In the genomic region with DNA sequence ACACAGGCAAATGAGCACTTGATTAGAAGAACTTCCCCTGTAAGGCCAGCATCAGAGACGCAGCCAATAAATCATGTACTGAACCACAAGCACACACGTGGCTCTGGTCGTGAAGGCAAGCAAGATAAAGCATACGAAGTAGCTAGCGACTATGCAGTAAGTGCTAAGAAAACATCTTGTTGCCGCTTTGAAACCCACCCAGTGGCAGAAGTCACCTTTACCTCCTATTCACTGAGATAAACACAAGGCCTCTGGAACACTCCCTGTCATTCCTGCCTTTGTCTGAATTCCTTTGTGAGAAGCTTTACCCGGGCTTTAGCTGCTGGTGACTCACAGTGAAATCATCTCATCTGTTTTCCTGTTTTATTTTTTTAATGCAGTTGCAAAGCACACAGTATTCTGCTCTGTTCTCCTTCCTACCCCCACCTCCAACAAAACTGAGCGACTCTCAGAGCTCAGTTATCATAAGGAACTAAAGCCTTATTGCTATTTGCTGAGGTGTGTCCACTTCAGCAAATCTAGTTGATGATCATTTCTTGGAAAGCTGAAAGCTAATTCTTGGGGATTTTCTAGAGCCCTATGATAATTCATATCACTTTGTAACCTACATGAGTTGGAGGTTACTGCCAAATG, we compare ENCODE assay signal across 8 mouse cellular contexts. TPM values are rescaled to one million over a fixed set of nuclear protein-coding genes. Genes with fewer than 3 reads are reported as not detected.
DNase-seq lines count a peak whose midpoint lies in the region; ATAC-seq and TF ChIP-seq lines count a peak whose summit lies in the region.

No protein-coding gene starts in this region.

- DNase-seq in layer of hippocampus, adult 2 months (ENCODE audit: low spot score in 2 of 2), result peak in 1 of 2 experiments; percentile 21
- DNase-seq in layer of hippocampus, postnatal 14 days (ENCODE audit: low spot score in 2 of 2), result no peak
- DNase-seq in adrenal gland, adult 8-10 months, result peak; percentile 11
- no peak for DNase-seq in thymus, postnatal 25 days
- DNase-seq in cerebellum, postnatal 25 days, result no peak
- DNase-seq in frontal cortex, postnatal 25 days (ENCODE audit: low spot score in 2 of 2), result no peak

- WGBS in hindbrain, embryonic 12.5 days, result 25% methylated on average over 8 of the region's 8 CpGs
- WGBS in neural tube, embryonic 14.5 days, result 13% methylated on average over 8 of the region's 8 CpGs

- no peaks in the 10 kb centered on the region for H3K36me3 ChIP-seq in hindbrain, embryonic 12.5 days
- H3K36me3 ChIP-seq in neural tube, embryonic 14.5 days (ENCODE audit: control insufficient read depth, insufficient read depth, low read length), result no peaks in the 10 kb centered on the region

- no peak overlapping the region for H3K4me3 ChIP-seq in layer of hippocampus, adult 2 months
- H3K4me3 ChIP-seq in hindbrain, embryonic 12.5 days, result no peak overlapping the region
- no peak overlapping the region for H3K4me3 ChIP-seq in neural tube, embryonic 14.5 days (ENCODE audit: low read depth, low read length)

- H3K27ac ChIP-seq in layer of hippocampus, adult 2 months, result peak overlapping the region; percentile 57; the same call in 1 of the 2 replicates
- H3K27ac ChIP-seq in hindbrain, embryonic 12.5 days, result no peak overlapping the region
- H3K27ac ChIP-seq in neural tube, embryonic 14.5 days (ENCODE audit: low read depth, low read length), result peak overlapping the region; percentile 41

- H3K9me3 ChIP-seq in hindbrain, embryonic 12.5 days (replicated peaks), result no peaks in the 10 kb centered on the region
- H3K9me3 ChIP-seq in neural tube, embryonic 14.5 days (ENCODE audit: control insufficient read depth, low read length), result no peaks in the 10 kb centered on the region

- peak; percentile 28; the same call in 1 of the 2 replicates for ATAC-seq in hindbrain, embryonic 12.5 days (ENCODE audit: low FRiP score)
- peak; percentile 55 for ATAC-seq in neural tube, embryonic 14.5 days (ENCODE audit: low read depth)

- peaks cover 6% of the 10 kb centered on the region for H3K4me1 ChIP-seq in hindbrain, embryonic 12.5 days
- H3K4me1 ChIP-seq in neural tube, embryonic 14.5 days (ENCODE audit: control insufficient read depth, insufficient read depth, low read length), result peaks cover 7% of the 10 kb centered on the region; the same call in 1 of the 2 replicates

- TF ChIP-seq CTCF in layer of hippocampus, adult 2 months (conservative IDR thresholded peaks at IDR 0.05), result no peak

- no peaks in the 10 kb centered on the region for H3K27me3 ChIP-seq in hindbrain, embryonic 12.5 days
- H3K27me3 ChIP-seq in neural tube, embryonic 14.5 days (ENCODE audit: control insufficient read depth, insufficient read depth, low read length), result no peaks in the 10 kb centered on the region

- no peak overlapping the region for H3K9ac ChIP-seq in hindbrain, embryonic 12.5 days
- H3K9ac ChIP-seq in neural tube, embryonic 14.5 days (replicated peaks; ENCODE audit: low read depth, low read length), result no peak overlapping the region

- H3K4me2 ChIP-seq in hindbrain, embryonic 12.5 days (replicated peaks), result no peak overlapping the region
- no peak overlapping the region for H3K4me2 ChIP-seq in neural tube, embryonic 14.5 days (ENCODE audit: low read depth, low read length)

RNA-seq across cellular contexts. Expression of gene Clrn1, which starts 2.1 kb away (rescaled TPM):
- 1 to 10 TPM; 1.3 to 1.6 TPM for total RNA-seq in layer of hippocampus, adult 2 months (2021)
- total RNA-seq in layer of hippocampus, postnatal 14 days (2021), result 1 to 10 TPM; 3.0 to 3.1 TPM
- not detected for total RNA-seq in adrenal gland, adult 8-10 months (2022)
- polyA plus RNA-seq in hindbrain, embryonic 12.5 days (2016; fragmentation: Nextera tagmentation; extraction: Ambion mirVana), result 2.3 and 3.5 TPM in 2 replicates
- polyA plus RNA-seq in neural tube, embryonic 14.5 days (2014; fragmentation: Nextera tagmentation; extraction: Ambion mirVana), result 1.3 and 1.5 TPM in 2 replicates
